Mouse (Mus musculus) CH12.LX (cell line): Measurements from ENCODE around the gene Zfp617. TPM values are rescaled to one million over a fixed set of nuclear protein-coding genes. Genes with fewer than 3 reads are reported as not detected.

Source experiments
- DNase-seq: peaks from one replicate; pipeline ENCODE4 v3.0.0-alpha.2; 2013; ENCODE audit errors: extremely low read depth
- H3K27ac ChIP-seq: 2 replicates; pipeline ENCODE4 v1.5.1; 2012; ENCODE audit warnings: low read depth, mild to moderate bottlenecking, control low read depth, moderate library complexity; ENCODE audit not compliant: insufficient read depth
- H3K27me3 ChIP-seq: replicated peaks from 2 replicates; pipeline ENCODE3; 2012; ENCODE audit warnings: inconsistent platforms
- H3K36me3 ChIP-seq, 2 experiments: replicated peaks in 1 of 2; 2 replicates each; pipeline versions ENCODE3 to v1.6.1; 2012; ENCODE audit warnings: inconsistent platforms in 1 of 2, low read length in 1 of 2, mild to moderate bottlenecking in 1 of 2, mixed read lengths in 1 of 2, moderate library complexity in 1 of 2; ENCODE audit not compliant: control insufficient read depth in 1 of 2, insufficient read depth in 1 of 2
- H3K4me1 ChIP-seq, 2 experiments: 2 replicates each; pipeline ENCODE4 v1.6.1; 2012; ENCODE audit warnings: inconsistent platforms in 1 of 2, moderate library complexity in 1 of 2; ENCODE audit not compliant: insufficient read depth in 2 of 2, control insufficient read depth in 1 of 2
- H3K4me2 ChIP-seq: 2 replicates; pipeline ENCODE4 v1.6.1; 2012; ENCODE audit warnings: low read depth, mild to moderate bottlenecking, control low read depth; ENCODE audit not compliant: poor library complexity, insufficient read depth, severe bottlenecking
- H3K4me3 ChIP-seq, 3 experiments: fragments of 150-350 bp in 1 of 3; sonication (generic) in 1 of 3; replicated peaks in 1 of 3; 2 replicates each; pipeline versions ENCODE3 to v1.5.1; 2011 to 2012; ENCODE audit warnings: low read depth in 2 of 3, low read length in 2 of 3, mild to moderate bottlenecking in 2 of 3, moderate library complexity in 2 of 3, control low read depth in 1 of 3, improper control_type of control experiment in 1 of 3, inconsistent platforms in 1 of 3, mixed read lengths in 1 of 3; ENCODE audit not compliant: poor library complexity in 1 of 3
- H3K79me2 ChIP-seq: replicated peaks from 2 replicates; pipeline ENCODE4 v1.6.1; 2012; ENCODE audit warnings: mild to moderate bottlenecking, moderate library complexity; ENCODE audit not compliant: control insufficient read depth, poor library complexity, insufficient read depth, severe bottlenecking; ENCODE audit errors: extremely low read depth
- H3K9ac ChIP-seq: 2 replicates; pipeline ENCODE4 v1.6.1; 2012; ENCODE audit warnings: low read depth, mild to moderate bottlenecking, control low read depth, moderate library complexity; ENCODE audit not compliant: insufficient read depth
- H3K9me3 ChIP-seq: replicated peaks from 2 replicates; pipeline ENCODE3; 2012; ENCODE audit warnings: low read length, inconsistent platforms, mixed read lengths
- BHLHE40 ChIP-seq: IDR thresholded peaks from 2 replicates; pipeline ENCODE4 v1.6.1; 2011; ENCODE audit warnings: mild to moderate bottlenecking, low read depth, low read length, improper control_type of control experiment
- CHD1 ChIP-seq: IDR thresholded peaks from 2 replicates; pipeline ENCODE4 v1.6.1; 2012; ENCODE audit warnings: low read depth, low read length, improper control_type of control experiment, inconsistent platforms
- ELF1 ChIP-seq: IDR thresholded peaks from 2 replicates; pipeline ENCODE4 v1.6.1; 2014; ENCODE audit warnings: low read depth, mild to moderate bottlenecking, inconsistent platforms, low read length, improper control_type of control experiment
- EP300 ChIP-seq: IDR thresholded peaks from 2 replicates; pipeline ENCODE4 v1.6.1; 2011; ENCODE audit warnings: low read length, improper control_type of control experiment
- GABPA ChIP-seq: IDR thresholded peaks from 2 replicates; pipeline ENCODE4 v1.6.1; 2012; ENCODE audit warnings: low read depth, low read length, improper control_type of control experiment, inconsistent platforms; ENCODE audit not compliant: insufficient replicate concordance
- IRF4 ChIP-seq: IDR thresholded peaks from 2 replicates; pipeline ENCODE4 v1.6.1; 2014; ENCODE audit warnings: low read depth, mild to moderate bottlenecking, inconsistent platforms, low read length, improper control_type of control experiment
- JUN ChIP-seq: IDR thresholded peaks from 2 replicates; pipeline ENCODE4 v1.6.1; 2011; ENCODE audit warnings: low read depth, mild to moderate bottlenecking, low read length, improper control_type of control experiment, moderate library complexity; ENCODE audit not compliant: insufficient read depth
- JUND ChIP-seq: conservative IDR thresholded peaks from 2 replicates; pipeline ENCODE4 v1.6.1; 2011; ENCODE audit warnings: low read depth, low read length, improper control_type of control experiment
- MAX ChIP-seq: IDR thresholded peaks from 2 replicates; pipeline ENCODE4 v1.6.1; 2011; ENCODE audit warnings: low read length, improper control_type of control experiment
- MAZ ChIP-seq: IDR thresholded peaks from 2 replicates; pipeline ENCODE4 v1.6.1; 2012; ENCODE audit warnings: low read depth, mild to moderate bottlenecking, inconsistent platforms, low read length, improper control_type of control experiment, moderate library complexity
- MXI1 ChIP-seq: IDR thresholded peaks from 2 replicates; pipeline ENCODE4 v1.6.1; 2011; ENCODE audit warnings: mild to moderate bottlenecking, low read depth, low read length, improper control_type of control experiment
- NELFE ChIP-seq: IDR thresholded peaks from 2 replicates; pipeline ENCODE4 v1.6.1; 2011; ENCODE audit warnings: low read depth, low read length, improper control_type of control experiment
- PAX5 ChIP-seq: IDR thresholded peaks from 2 replicates; pipeline ENCODE4 v1.6.1; 2012; ENCODE audit warnings: low read length, inconsistent platforms, mixed read lengths
- POLR2A ChIP-seq: IDR thresholded peaks from 2 replicates; pipeline ENCODE4 v1.6.1; 2011; ENCODE audit warnings: low read depth, mild to moderate bottlenecking, improper control_type of control experiment, low read length
- RAD21 ChIP-seq: IDR thresholded peaks from 2 replicates; pipeline ENCODE4 v1.6.1; 2011; ENCODE audit warnings: low read depth, mild to moderate bottlenecking, low read length, improper control_type of control experiment, moderate library complexity
- RCOR1 ChIP-seq: conservative IDR thresholded peaks from 2 replicates; pipeline ENCODE4 v1.6.1; 2012; ENCODE audit warnings: low read depth, mild to moderate bottlenecking, inconsistent platforms, low read length, improper control_type of control experiment
- TBP ChIP-seq: conservative IDR thresholded peaks from 2 replicates; pipeline ENCODE4 v1.6.1; 2011; ENCODE audit warnings: low read depth, low read length, improper control_type of control experiment
- TCF12 ChIP-seq: IDR thresholded peaks from 2 replicates; pipeline ENCODE4 v1.6.1; 2014; ENCODE audit warnings: low read depth, mild to moderate bottlenecking, inconsistent platforms, low read length, improper control_type of control experiment
- USF2 ChIP-seq: conservative IDR thresholded peaks from 2 replicates; pipeline ENCODE4 v1.6.1; 2011; ENCODE audit warnings: low read depth, low read length, improper control_type of control experiment
- ZKSCAN1 ChIP-seq: IDR thresholded peaks from 2 replicates; pipeline ENCODE4 v1.6.1; 2012; ENCODE audit warnings: low read depth, inconsistent platforms, low read length, improper control_type of control experiment, borderline replicate concordance
- ZNF384 ChIP-seq: IDR thresholded peaks from 2 replicates; pipeline ENCODE4 v1.6.1; 2012; ENCODE audit warnings: low read depth, low read length, improper control_type of control experiment, inconsistent platforms
- dilution Hi-C: fragments of 300-500 bp; cut with MboI; formaldehyde crosslinking; loops from 2 replicates; pipeline ENCODE4 v1.14.3; 2020; ENCODE audit warnings: low sequenced_read_pairs; ENCODE audit not compliant: extremely low pct_unique_long_range_greater_than_20kb, extremely low pct_ligation_motif_present
- in situ Hi-C: fragments of 300-500 bp; cut with MboI; formaldehyde crosslinking; loops from 3 replicates; pipeline ENCODE4 v1.14.3; 2019; ENCODE audit warnings: low sequenced_read_pairs, low pct_ligation_motif_present, low pct_unique_long_range_greater_than_20kb, mixed read lengths
- polyA plus RNA-seq: library from polyadenylated mRNA; unstranded; fragments of >175 nt; gene quantifications from 2 replicates; pipeline ENCODE4 v1.2.1, GENCODE M21; 2012; ENCODE audit warnings: low read depth; ENCODE audit not compliant: insufficient read length
- total RNA-seq, 2 experiments: library from RNA; depleted of rRNA; stranded (reverse); fragments of 300-350 nt in 1 of 2; fragments of >200 nt in 1 of 2; gene quantifications; 2 replicates each; pipeline ENCODE4 v1.2.3; 2012 to 2014

Zfp617 gene
- total and polyA plus RNA-seq, 3 experiments: 8.6 to 24.9 (median 9.5) TPM

GRCm38 (mm10) chr8:71922567-71923401 is 14.3 kb downstream of the Zfp617 start (continued):
- TF ChIP-seq MAX: no peak
- peak; percentile 87 for TF ChIP-seq POLR2A
- TF ChIP-seq RAD21: no peak
- peak; percentile 59; the same call in 1 of the 2 replicates for TF ChIP-seq TCF12
- no peak for TF ChIP-seq USF2
- TF ChIP-seq BHLHE40: no peak
- no peak for TF ChIP-seq MAZ
- TF ChIP-seq RCOR1: no peak
- TF ChIP-seq TBP: peak; percentile 47; the same call in 1 of the 2 replicates
- TF ChIP-seq ZNF384: no peak

- in situ Hi-C loops: no loop called here
- no peak overlapping the region for H3K9ac ChIP-seq
- H3K9me3 ChIP-seq: no peaks in the 10 kb centered on the region
- H3K4me1 ChIP-seq: peaks cover 4 to 40% of the 10 kb centered on the region in 2 experiments; a peak in 3 of 4 replicates
- H3K27ac ChIP-seq: no peak overlapping the region
- no peaks in the 10 kb centered on the region for H3K27me3 ChIP-seq
- no peak overlapping the region for H3K4me2 ChIP-seq
- TF ChIP-seq EP300 (no peak), PAX5 (no peak), IRF4 (no peak)
- TF ChIP-seq, all 38 proteins: peak for 0
- dilution Hi-C loops: no loop called here
- peaks cover 24 to 45% of the 10 kb centered on the region in 2 experiments for H3K36me3 ChIP-seq
- DNase-seq: no peak
- H3K79me2 ChIP-seq: peaks cover 13% of the 10 kb centered on the region
- H3K4me3 ChIP-seq: no peak overlapping the region
Measured at GRCm38 (mm10) chr8:71925791-71926190, 17.4 kb downstream of the Zfp617 start.

- H3K4me3 ChIP-seq: no peak overlapping the region
- no peak overlapping the region for H3K27ac ChIP-seq
- no peaks in the 10 kb centered on the region for H3K9me3 ChIP-seq
- peaks cover 4 to 40% of the 10 kb centered on the region in 2 experiments; a peak in 3 of 4 replicates for H3K4me1 ChIP-seq
- TF ChIP-seq BHLHE40 (no peak), ZKSCAN1 (no peak), RAD21 (no peak), POLR2A (no peak), NELFE (no peak), MXI1 (no peak), RCOR1 (no peak), JUN (no peak), GABPA (no peak), ELF1 (no peak), MAX (no peak), JUND (no peak), CHD1 (no peak)
- peaks cover 30 to 51% of the 10 kb centered on the region in 2 experiments for H3K36me3 ChIP-seq
- no peak for DNase-seq
- no peak overlapping the region for H3K4me2 ChIP-seq
- H3K79me2 ChIP-seq: peaks cover 13% of the 10 kb centered on the region
- H3K27me3 ChIP-seq: no peaks in the 10 kb centered on the region
- H3K9ac ChIP-seq: no peak overlapping the region
- in situ Hi-C loops: no loop called here
- dilution Hi-C loops: no loop called here
Measured at GRCm38 (mm10) chr8:71926551-71926950, 18.1 kb downstream of the Zfp617 start.
